Mouse (Mus musculus) forebrain, embryonic 10.5 days (tissue): ENCODE results near the gene E2f7. TPM values are rescaled to one million over a fixed set of nuclear protein-coding genes. Genes with fewer than 3 reads are reported as not detected.

Experiments used
- DNase-seq: peaks from one replicate; pipeline ENCODE4 v3.0.0-alpha.2; 2017; ENCODE audit warnings: low spot score; ENCODE audit errors: extremely low spot score
- H3K27ac ChIP-seq: fragments of 300-500 bp; sonication (generic); 2 replicates; pipeline ENCODE4 v1.5.1; 2016; ENCODE audit warnings: mild to moderate bottlenecking
- H3K27me3 ChIP-seq: fragments of 300-500 bp; sonication (generic); 2 replicates; pipeline ENCODE4 v1.6.1; 2016; ENCODE audit warnings: mild to moderate bottlenecking; ENCODE audit not compliant: poor library complexity, severe bottlenecking
- H3K36me3 ChIP-seq: fragments of 300-500 bp; sonication (generic); replicated peaks from 2 replicates; pipeline ENCODE4 v1.6.1; 2016; ENCODE audit warnings: mild to moderate bottlenecking, moderate library complexity
- H3K4me1 ChIP-seq: fragments of 300-500 bp; sonication (generic); 2 replicates; pipeline ENCODE4 v1.6.1; 2016
- H3K4me3 ChIP-seq: fragments of 300-500 bp; sonication (generic); 2 replicates; pipeline ENCODE4 v1.5.1; 2016; ENCODE audit warnings: mild to moderate bottlenecking, moderate library complexity
- H3K9me3 ChIP-seq: fragments of 300-500 bp; sonication (generic); 2 replicates; pipeline ENCODE4 v1.6.1; 2016; ENCODE audit warnings: mild to moderate bottlenecking, moderate library complexity
- WGBS: fragments of 180-500 bp; shearing (Covaris S2); methylation state at CpG from one replicate; pipeline ENCODE4 v1.1.7; 2016; 5-methylcytosine and 5-hydroxymethylcytosine counted together
- polyA plus RNA-seq: library from polyadenylated mRNA; unstranded; fragments of >200 nt; fragmentation: Nextera tagmentation; extraction: Ambion mirVana; gene quantifications from 2 replicates; pipeline ENCODE4 v1.2.1, GENCODE M21; 2016

Gene E2f7
- 43.8 and 45.2 TPM in 2 replicates for polyA plus RNA-seq

DNA sequence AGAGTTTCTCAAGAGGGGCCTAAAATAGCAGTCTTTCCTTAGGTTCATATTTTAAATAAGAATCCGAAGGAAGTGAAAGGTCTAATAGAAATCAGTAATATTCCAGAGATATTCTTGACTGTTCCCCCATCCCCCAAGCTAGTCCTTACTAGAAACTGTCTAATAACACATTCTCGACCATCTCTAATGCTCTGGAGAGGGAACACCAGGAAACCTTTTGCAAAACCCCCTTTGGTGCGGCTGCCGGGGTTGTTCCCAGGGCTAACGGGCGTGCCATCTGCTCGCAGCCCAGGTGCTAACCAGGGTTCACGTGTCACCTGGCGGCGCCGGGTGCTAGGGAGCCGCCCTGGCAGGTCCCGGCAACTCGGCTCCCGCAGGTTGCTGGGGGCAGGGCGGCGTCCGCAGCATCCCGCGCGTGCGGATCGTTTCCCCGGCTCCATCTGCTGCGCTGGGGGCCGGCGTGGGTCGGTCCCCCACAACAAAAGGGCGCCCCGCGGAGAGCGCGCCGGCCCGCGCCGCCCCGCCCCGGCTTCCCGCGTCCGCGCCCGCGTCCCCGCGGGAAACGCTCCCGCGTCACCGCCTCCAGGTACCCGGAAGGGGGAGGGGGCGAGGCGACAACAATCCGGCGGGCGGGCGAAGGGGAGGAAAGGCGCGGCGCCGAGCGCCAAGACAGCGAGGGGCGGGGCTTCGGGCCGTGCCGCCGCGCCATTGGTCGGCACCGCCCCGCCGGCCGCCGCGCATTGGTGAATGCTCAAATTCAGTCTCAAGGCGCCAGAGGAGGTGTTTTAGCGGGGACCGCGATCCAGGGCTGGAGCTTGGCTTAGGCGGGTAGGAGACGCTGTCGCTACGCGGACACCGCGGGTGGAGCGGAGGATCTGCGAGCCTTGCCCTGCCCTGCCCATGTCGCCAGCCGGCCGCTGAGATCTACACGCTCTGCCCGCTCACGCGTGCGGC, at the start of gene E2f7:
Gene E2f7, plus strand, starts transcription at position 754 of the 954 bp plus-strand sequence.
- no peaks in the 10 kb centered on the region for H3K27me3 ChIP-seq
- peaks cover 24% of the 10 kb centered on the region for H3K4me1 ChIP-seq
- WGBS = under 1% methylated on average over 95 of the region's 98 CpGs
- peak within 1 kb of the TSS; percentile 98 for H3K27ac ChIP-seq
- H3K9me3 ChIP-seq = no peaks in the 10 kb centered on the region
- DNase-seq = peak; percentile 91
- peaks cover 31% of the 10 kb centered on the region for H3K36me3 ChIP-seq
- H3K4me3 ChIP-seq = peak within 1 kb of the TSS; percentile 90

DNA sequence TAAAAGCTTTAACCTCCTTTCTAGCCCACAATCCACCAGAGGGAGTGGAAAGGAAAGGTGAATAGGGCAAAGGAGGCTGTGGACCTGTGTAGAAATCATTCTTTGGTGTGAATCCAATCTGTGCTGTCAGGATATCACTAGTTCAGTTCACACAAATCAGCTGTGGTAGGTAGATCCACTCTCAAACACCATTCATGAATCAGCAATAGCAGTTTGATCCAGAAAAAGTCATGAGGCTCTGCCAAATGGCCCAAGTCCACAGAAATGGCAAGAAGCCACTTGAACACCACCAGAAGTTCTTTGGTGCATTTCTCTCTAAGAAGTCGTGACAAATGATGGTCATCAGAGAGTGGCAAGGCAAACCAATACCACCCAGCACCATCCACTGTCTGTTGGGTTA, 44.0 kb upstream of the E2f7 start:
- Histone ChIP-seq H3K27me3 (no peaks in the 10 kb centered on the region), H3K36me3 (no peaks in the 10 kb centered on the region), H3K4me1 (no peaks in the 10 kb centered on the region), H3K27ac (no peak overlapping the region), H3K4me3 (no peak overlapping the region), H3K9me3 (no peaks in the 10 kb centered on the region)
- DNase-seq = no peak
- 83% methylated on average over 1 of the region's 1 CpGs for WGBS

DNA sequence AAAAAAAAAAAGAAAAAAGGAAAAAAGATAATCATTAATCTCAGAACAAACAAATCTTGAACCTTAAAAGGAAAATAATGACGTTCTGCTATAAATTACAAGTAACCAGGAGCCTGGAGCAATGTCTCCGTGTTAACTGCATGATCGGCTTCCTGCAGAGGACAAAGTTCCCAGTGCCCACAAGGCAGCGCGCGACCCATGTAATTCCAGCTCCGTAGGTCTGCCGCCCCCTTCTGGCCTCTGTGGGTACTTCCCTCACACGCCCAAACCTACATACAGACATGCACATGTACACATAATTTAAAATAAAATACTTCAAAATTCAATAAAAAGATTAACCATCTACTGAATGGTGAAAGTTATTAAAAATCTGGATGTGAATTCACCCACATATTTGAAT, 39.6 kb upstream of the E2f7 start:
- no peaks in the 10 kb centered on the region for H3K27me3 ChIP-seq
- no peak for DNase-seq
- WGBS = 50% methylated on average over 9 of the region's 9 CpGs

DNA sequence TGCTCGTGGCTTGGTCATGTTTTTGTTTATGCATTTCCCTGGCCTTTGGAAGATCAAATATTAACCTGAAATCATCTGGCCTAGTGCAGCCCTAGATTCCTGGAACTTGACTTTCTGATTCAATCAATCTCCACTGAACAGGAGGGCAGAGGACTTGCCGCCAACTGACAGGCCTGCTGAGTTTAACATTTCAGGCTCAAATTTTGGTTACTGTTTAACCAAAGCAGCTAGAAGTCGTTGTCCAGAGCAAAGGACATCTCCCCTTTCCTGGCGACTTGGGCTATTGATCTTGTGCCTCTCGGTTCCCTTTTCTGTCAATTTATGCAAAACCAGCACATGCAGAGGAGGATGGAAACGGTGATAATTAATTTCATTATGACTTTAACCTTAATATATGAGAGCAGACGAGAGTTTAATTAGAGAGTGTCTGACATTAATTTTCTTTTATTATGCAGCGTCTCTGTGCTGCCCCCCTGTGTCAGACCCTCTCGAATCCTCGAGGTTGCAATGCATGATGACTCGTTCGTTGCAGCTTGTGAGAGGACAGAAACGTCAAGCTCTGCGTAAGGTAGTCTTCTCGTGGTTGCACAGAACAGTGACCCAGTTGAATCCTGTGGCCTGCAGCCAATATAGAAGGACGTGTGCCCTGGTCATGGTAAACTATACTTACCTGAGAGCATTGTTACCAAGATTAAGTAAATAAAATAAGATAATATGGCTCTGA, 37.7 kb upstream of the E2f7 start:
- DNase-seq = no peak
- Histone ChIP-seq H3K4me3 (no peak overlapping the region), H3K36me3 (no peaks in the 10 kb centered on the region), H3K27ac (no peak overlapping the region), H3K9me3 (no peaks in the 10 kb centered on the region), H3K4me1 (no peaks in the 10 kb centered on the region), H3K27me3 (no peaks in the 10 kb centered on the region)
- WGBS = 72% methylated on average over 16 of the region's 16 CpGs

More for the DNA sequence above, 39.6 kb upstream of the E2f7 start:
- no peak overlapping the region for H3K4me3 ChIP-seq
- H3K4me1 ChIP-seq = no peaks in the 10 kb centered on the region
- H3K36me3 ChIP-seq = no peaks in the 10 kb centered on the region
- H3K9me3 ChIP-seq = no peaks in the 10 kb centered on the region
- H3K27ac ChIP-seq = no peak overlapping the region

DNA sequence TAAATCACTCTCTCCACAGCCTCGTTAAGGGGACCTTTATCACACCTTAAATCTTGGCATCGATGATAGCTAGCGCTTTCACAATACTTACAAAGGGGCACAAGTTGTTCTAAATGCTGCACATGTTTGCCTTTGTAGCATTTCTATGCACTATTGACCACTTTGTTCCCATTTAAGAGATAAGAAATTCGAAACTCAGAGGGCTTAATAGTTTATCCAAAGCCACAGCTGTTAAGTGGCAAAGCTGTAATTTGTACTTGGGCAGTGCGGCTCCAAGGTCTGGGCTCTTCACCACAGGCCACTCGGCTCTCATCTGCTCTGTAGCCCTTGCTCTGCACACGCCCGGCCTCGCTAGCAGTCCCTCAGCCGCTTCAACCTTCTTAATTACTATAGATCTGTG, 28.4 kb upstream of the E2f7 start:
- Histone ChIP-seq H3K4me3 (no peak overlapping the region), H3K4me1 (0 out of 2 replicates have a peak, but pooled peaks cover 4% of the 10 kb centered on the region), H3K36me3 (no peaks in the 10 kb centered on the region), H3K27ac (no peak overlapping the region), H3K9me3 (no peaks in the 10 kb centered on the region), H3K27me3 (no peaks in the 10 kb centered on the region)
- 68% methylated on average over 10 of the region's 10 CpGs for WGBS
- no peak for DNase-seq

DNA sequence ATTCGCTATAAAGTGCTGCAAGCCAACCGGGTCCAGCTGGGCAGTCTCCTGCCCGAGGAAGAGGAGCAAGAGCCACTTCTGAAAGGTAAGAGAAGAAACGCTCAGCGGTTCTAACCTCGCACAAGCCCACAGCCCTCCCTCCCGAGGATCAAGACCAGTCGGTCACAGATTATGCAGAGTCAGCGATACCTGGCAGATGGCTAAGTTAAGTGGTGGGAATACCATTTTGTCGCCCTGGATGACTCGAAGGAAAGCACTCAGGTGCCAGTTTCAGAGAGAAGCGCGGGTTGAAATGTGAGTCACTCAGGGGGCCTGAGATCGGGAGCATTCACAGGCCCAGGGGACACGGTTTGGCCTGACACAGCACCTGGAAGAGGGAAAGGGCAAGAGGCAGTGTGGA, 18.8 kb upstream of the E2f7 start:
- H3K4me1 ChIP-seq = no peaks in the 10 kb centered on the region
- no peak overlapping the region for H3K4me3 ChIP-seq
- H3K27ac ChIP-seq = no peak overlapping the region
- H3K9me3 ChIP-seq = no peaks in the 10 kb centered on the region
- H3K36me3 ChIP-seq = no peaks in the 10 kb centered on the region
- DNase-seq = no peak
- 86% methylated on average over 15 of the region's 15 CpGs for WGBS
- no peaks in the 10 kb centered on the region for H3K27me3 ChIP-seq

DNA sequence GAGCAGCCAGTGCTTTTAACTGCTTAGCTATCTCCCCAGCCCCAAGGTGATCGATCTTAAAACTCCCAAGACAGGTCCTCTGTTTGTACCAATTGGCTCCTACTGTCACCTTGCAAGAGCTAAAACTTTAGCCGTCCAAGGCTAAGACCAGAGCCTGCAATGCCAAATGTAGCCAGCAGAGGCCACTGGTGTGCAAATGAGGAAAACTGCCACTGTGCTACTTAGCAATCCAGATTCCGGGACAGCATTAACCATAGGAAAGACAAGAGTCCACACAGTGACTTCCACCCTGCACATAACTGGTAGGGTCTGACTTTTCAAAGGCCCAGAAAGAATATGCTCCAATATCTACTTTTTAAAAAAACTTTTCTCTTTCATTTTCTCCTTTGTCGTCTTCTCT, 17.4 kb upstream of the E2f7 start:
- Histone ChIP-seq H3K27me3 (no peaks in the 10 kb centered on the region), H3K4me3 (no peak overlapping the region), H3K4me1 (no peaks in the 10 kb centered on the region), H3K9me3 (no peaks in the 10 kb centered on the region), H3K36me3 (no peaks in the 10 kb centered on the region), H3K27ac (no peak overlapping the region)
- peak; percentile 49 for DNase-seq
- WGBS = 60% methylated on average over 4 of the region's 4 CpGs

DNA sequence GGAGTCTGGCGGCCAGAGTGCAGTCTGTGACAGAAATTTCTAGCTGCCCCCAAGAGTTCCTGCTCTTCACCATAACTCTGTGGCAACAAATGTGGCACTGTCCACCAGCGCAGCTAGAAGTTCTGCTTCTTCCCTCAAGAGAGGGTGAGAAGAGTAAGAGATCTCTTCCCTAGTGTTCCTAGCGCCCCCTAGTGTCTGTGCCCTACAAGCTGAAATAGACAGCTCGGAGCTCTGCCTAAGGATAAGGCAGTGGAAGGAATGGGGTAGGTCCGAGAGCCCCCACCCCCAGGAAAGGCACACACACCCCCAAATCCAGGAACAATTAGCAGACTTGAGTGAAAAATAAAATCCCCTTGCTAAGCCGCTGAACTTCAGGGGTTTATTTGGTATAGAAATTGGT, 11.9 kb upstream of the E2f7 start:
- Histone ChIP-seq H3K4me3 (no peak overlapping the region), H3K36me3 (no peaks in the 10 kb centered on the region), H3K27me3 (no peaks in the 10 kb centered on the region), H3K27ac (no peak overlapping the region), H3K9me3 (no peaks in the 10 kb centered on the region), H3K4me1 (no peaks in the 10 kb centered on the region)
- WGBS = 23% methylated on average over 6 of the region's 6 CpGs
- peak; percentile 60 for DNase-seq

DNA sequence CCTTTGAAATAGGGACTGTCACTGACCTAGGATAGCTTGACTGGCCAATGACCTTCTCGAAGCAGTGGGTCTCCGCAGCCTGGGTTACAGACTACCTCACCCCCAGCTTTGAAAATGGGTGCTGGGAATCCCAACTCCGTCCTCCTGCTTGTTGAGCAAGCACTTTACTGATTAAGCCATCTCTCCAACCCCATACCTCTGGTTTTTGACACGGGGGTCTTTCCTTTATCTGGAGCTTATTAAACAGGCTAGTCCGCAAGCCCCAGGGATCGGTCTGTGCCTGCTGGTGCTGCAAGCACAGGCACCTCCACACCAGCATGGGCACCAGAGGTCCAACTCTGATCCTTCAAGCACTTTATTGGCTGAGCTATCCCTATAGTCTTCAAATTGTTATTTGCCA, 1.5 kb upstream of the E2f7 start:
- H3K4me1 ChIP-seq = peaks cover 24% of the 10 kb centered on the region
- no peak overlapping the region for H3K4me3 ChIP-seq
- no peak overlapping the region for H3K27ac ChIP-seq
- no peaks in the 10 kb centered on the region for H3K27me3 ChIP-seq
- no peaks in the 10 kb centered on the region for H3K9me3 ChIP-seq
- peaks cover 18% of the 10 kb centered on the region for H3K36me3 ChIP-seq
- 83% methylated on average over 6 of the region's 6 CpGs for WGBS
- no peak for DNase-seq

DNA sequence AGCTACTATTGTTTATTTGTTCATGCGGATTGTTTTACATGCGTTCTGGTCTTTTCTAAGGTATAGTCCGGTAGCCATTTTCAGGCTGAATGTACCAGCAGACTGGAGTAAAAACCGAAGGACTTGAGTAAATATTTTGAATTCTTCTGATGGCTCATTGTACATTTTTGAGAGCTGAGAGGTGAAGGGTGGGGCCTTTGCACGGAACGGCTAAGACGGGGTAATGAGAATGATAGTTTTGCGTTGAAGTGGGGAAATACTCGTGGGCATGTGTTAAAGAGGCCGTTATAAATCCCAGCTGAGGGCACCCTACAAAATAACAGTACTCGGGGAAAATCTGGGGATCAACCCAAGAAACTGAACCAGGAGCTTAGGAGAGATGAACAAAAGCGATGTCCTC, 1.1 kb upstream of the E2f7 start:
- no peak for DNase-seq
- H3K4me1 ChIP-seq = peaks cover 24% of the 10 kb centered on the region
- WGBS = 72% methylated on average over 12 of the region's 12 CpGs
- no peaks in the 10 kb centered on the region for H3K27me3 ChIP-seq
- 0 out of 2 replicates have a peak overlapping the region, but pooled peaks have one; percentile 98 for H3K27ac ChIP-seq
- H3K9me3 ChIP-seq = no peaks in the 10 kb centered on the region
- peak overlapping the region; percentile 90 for H3K4me3 ChIP-seq
- H3K36me3 ChIP-seq = peaks cover 22% of the 10 kb centered on the region

DNA sequence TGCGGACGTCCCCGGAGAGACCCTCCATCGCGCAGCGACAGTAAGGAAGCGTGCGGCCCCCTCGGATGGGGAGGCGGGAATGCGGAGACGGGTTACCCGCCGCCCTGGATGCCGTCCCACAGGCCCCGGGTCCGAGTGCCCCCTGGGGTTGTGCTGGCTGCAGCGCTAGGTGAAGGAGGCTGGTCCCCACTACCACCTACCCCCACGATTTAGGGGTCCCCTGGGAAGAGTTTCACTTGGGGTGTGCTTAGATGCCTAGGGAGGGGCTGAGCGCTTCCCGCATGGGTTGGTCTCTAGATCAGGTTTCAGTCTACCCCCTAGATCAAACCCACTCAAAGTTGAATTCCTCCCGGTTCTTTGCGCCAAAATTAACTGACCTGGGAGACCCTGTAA, 397 bp downstream of the E2f7 start:
- H3K4me3 ChIP-seq = peak overlapping the region; percentile 90
- peaks cover 38% of the 10 kb centered on the region for H3K36me3 ChIP-seq

DNA sequence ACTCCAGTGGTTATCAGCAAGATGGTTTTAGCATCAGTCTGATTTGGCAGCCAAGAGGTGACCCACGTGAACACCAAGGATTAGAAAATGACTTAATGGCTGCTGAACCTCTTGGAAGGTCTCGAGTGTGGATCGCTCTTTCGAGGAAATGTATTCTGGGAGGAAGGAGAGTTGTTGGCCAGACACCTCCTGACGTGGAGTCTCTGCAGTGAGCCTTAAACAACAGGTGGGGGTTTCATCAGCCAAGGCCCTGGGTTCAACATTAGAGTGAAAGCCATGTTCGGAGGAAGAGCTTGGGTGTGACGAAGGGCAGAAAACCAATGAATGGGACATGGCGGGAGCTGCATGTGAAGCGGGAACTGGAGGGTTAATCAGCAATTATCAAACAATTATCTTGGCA, 3.8 kb downstream of the E2f7 start:
- no peak overlapping the region for H3K4me3 ChIP-seq
- WGBS = 96% methylated on average over 9 of the region's 9 CpGs
- H3K27ac ChIP-seq = no peak overlapping the region
- peaks cover 24% of the 10 kb centered on the region for H3K4me1 ChIP-seq
- no peak for DNase-seq
- no peaks in the 10 kb centered on the region for H3K27me3 ChIP-seq
- no peaks in the 10 kb centered on the region for H3K9me3 ChIP-seq
- H3K36me3 ChIP-seq = peaks cover 72% of the 10 kb centered on the region

More for the DNA sequence above, 397 bp downstream of the E2f7 start:
- under 1% methylated on average over 23 of the region's 23 CpGs for WGBS
- Histone ChIP-seq H3K4me1 (peaks cover 24% of the 10 kb centered on the region), H3K9me3 (no peaks in the 10 kb centered on the region), H3K27ac (peak overlapping the region; percentile 98), H3K27me3 (no peaks in the 10 kb centered on the region)
- no peak for DNase-seq
